Mouse (Mus musculus) lung, postnatal 0 days (tissue): ENCODE data around the gene Pde6d. TPM values are rescaled to one million over a fixed set of nuclear protein-coding genes. Genes with fewer than 3 reads are reported as not detected.

Experiments
- ATAC-seq: fragments of 200-750 bp; cut with Nextera tagmentation; 2 replicates; pipeline ENCODE4 v1.8.0; 2017; ENCODE audit warnings: moderate library complexity
- DNase-seq: peaks from one replicate; pipeline ENCODE4 v3.0.0-alpha.2; 2016; ENCODE audit warnings: low spot score
- H3K27ac ChIP-seq: fragments of 300-500 bp; sonication (generic); 2 replicates; pipeline ENCODE4 v1.5.1; 2014; ENCODE audit warnings: antibody characterized with exemption, mild to moderate bottlenecking, low read length, mixed read lengths
- H3K27me3 ChIP-seq: fragments of 300-500 bp; sonication (generic); replicated peaks from 2 replicates; pipeline ENCODE4 v1.6.1; 2014; ENCODE audit warnings: low read length, mixed read lengths; ENCODE audit not compliant: insufficient read depth
- H3K36me3 ChIP-seq: fragments of 300-500 bp; sonication (generic); 2 replicates; pipeline ENCODE4 v1.6.1; 2014; ENCODE audit warnings: low read length, mixed read lengths; ENCODE audit not compliant: insufficient read depth
- H3K4me1 ChIP-seq: fragments of 300-500 bp; sonication (generic); 2 replicates; pipeline ENCODE4 v1.6.1; 2014; ENCODE audit warnings: antibody characterized with exemption, low read depth, low read length, mixed read lengths; ENCODE audit not compliant: insufficient read depth
- H3K4me2 ChIP-seq: fragments of 300-500 bp; sonication (generic); replicated peaks from 2 replicates; pipeline ENCODE4 v1.6.1; 2014; ENCODE audit warnings: low read depth, mild to moderate bottlenecking, low read length, moderate library complexity, mixed read lengths
- H3K4me3 ChIP-seq: fragments of 300-500 bp; sonication (generic); 2 replicates; pipeline ENCODE4 v1.5.1; 2014; ENCODE audit warnings: low read depth, low read length
- H3K9ac ChIP-seq: fragments of 300-500 bp; sonication (generic); replicated peaks from 2 replicates; pipeline ENCODE4 v1.6.1; 2014; ENCODE audit warnings: low read depth, mild to moderate bottlenecking
- H3K9me3 ChIP-seq: fragments of 300-500 bp; sonication (generic); 2 replicates; pipeline ENCODE4 v1.6.1; 2016; ENCODE audit warnings: low read length, mixed read lengths
- CTCF ChIP-seq: IDR thresholded peaks from 2 replicates; pipeline ENCODE4 v1.5.1; 2016; ENCODE audit warnings: antibody characterized with exemption, mild to moderate bottlenecking
- EP300 ChIP-seq: IDR thresholded peaks from 2 replicates; pipeline ENCODE4 v1.6.1; 2016; ENCODE audit warnings: antibody characterized with exemption, mild to moderate bottlenecking, control low read depth
- WGBS: fragments of 180-500 bp; shearing (Covaris S2); extraction: QIAGEN DNeasy Blood & Tissue Kit; methylation state at CpG from one replicate; pipeline ENCODE4 v1.1.7; 2014; 5-methylcytosine and 5-hydroxymethylcytosine counted together
- polyA plus RNA-seq: library from polyadenylated mRNA; unstranded; fragments of >200 nt; fragmentation: Nextera tagmentation; extraction: Ambion mirVana; gene quantifications from 2 replicates; pipeline ENCODE4 v1.2.1, GENCODE M21; 2015

Pde6d gene
- 43.4 and 50.4 TPM in 2 replicates for polyA plus RNA-seq

DNA sequence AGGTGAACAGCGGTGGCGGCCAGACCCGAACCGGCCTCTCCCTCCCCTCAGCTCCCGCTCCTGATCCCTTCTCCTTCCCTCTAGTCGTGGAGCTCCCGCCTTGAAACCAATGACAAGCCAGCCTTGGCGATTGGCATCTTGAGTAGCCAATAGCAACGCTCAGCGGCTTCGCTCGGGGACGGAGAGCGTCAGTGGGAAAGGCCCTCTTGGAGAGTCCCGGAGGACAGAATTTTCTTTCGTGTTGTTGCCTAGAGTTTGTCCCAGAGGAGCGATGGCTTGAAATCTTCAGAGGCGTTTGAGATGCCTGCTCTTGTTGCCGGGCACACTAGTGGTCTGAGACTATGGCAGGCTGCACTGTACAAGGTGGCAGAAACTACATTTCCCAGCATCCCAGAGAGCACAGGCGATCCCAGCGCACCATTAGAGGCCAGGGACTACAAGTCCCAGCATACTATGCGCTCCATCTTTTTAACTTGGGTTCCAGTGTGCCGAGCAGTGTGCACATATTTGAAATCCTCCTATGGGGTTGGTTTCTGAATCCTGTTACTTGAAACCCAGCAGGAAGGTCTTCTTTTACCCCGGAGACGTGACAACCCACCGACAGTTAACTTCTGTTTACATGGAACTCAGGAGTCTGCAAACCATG is at the start of gene Pde6d, which contains the start of gene Cops7b:
Gene Pde6d, minus strand, starts transcription at position 179 of the 646 bp plus-strand sequence.
Gene Cops7b, plus strand, starts transcription at position 454 of the 646 bp plus-strand sequence.
- no peaks in the 10 kb centered on the region for H3K9me3 ChIP-seq
- TF ChIP-seq EP300 (no peak), CTCF (no peak)
- ATAC-seq (peak; percentile 98), DNase-seq (peak; percentile 97)
- H3K4me1 ChIP-seq = peaks cover 7% of the 10 kb centered on the region; the same call in 1 of the 2 replicates
- peak within 1 kb of the TSS; percentile 81 for H3K4me2 ChIP-seq
- peak within 1 kb of the TSS; percentile 65 for H3K9ac ChIP-seq
- H3K36me3 ChIP-seq = no peaks in the 10 kb centered on the region
- no peaks in the 10 kb centered on the region for H3K27me3 ChIP-seq
- WGBS = under 1% methylated on average over 26 of the region's 26 CpGs
- H3K27ac ChIP-seq = peak within 1 kb of the TSS; percentile 40; the same call in 1 of the 2 replicates
- peak within 1 kb of the TSS; percentile 78 for H3K4me3 ChIP-seq

DNA sequence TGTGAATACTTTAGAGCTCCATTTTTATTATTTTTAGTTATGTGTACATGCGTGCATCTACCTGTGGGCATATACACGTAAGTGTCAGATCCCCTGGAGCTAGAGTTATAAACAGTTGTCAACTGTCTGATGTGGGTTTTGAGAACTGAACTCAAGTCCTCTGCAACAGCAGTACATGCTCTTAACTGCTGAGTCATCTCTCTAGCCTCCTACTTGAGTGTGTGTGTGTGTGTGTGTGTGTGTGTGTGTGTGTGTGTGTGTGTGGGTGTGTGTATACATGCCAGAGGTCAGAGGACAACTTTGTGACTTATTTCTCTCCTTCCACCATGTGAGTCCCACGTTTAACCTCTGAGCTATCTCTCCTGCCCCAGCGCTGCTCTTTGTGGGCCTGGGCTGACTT is 48.1 kb upstream of the Pde6d start:
- no peak overlapping the region for H3K4me3 ChIP-seq
- H3K27me3 ChIP-seq = no peaks in the 10 kb centered on the region
- no peak overlapping the region for H3K9ac ChIP-seq
- no peak for ATAC-seq
- H3K4me1 ChIP-seq = no peaks in the 10 kb centered on the region
- no peaks in the 10 kb centered on the region for H3K9me3 ChIP-seq
- WGBS = 72% methylated on average over 4 of the region's 4 CpGs
- TF ChIP-seq CTCF (no peak), EP300 (no peak)
- DNase-seq = no peak
- no peaks in the 10 kb centered on the region for H3K36me3 ChIP-seq
- no peak overlapping the region for H3K27ac ChIP-seq
- H3K4me2 ChIP-seq = no peak overlapping the region

DNA sequence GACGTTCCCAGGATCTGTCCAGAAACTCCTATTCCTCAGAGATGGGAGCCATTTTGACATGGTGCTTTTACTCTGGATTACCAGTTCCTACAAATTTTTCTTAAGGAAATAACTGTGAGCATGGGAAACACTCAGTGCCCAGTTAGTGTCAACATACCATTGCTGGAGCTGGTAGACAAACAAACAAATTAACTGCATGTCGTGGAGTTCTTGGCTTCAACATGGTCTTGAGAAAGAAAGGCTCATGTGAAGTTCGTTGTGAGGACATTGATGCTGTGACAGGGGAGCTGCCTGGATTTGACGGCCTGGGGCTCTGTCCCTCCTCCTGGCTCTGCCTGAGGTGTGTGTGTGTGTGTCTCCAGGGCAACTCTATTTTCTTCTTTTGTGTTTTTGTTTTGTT is 47.5 kb upstream of the Pde6d start:
- DNase-seq (peak; percentile 29), ATAC-seq (no peak; the same call in 1 of the 2 replicates)
- Histone ChIP-seq H3K27ac (no peak overlapping the region), H3K4me1 (no peaks in the 10 kb centered on the region), H3K27me3 (no peaks in the 10 kb centered on the region), H3K4me3 (no peak overlapping the region), H3K36me3 (no peaks in the 10 kb centered on the region), H3K9ac (no peak overlapping the region), H3K4me2 (no peak overlapping the region), H3K9me3 (no peaks in the 10 kb centered on the region)
- no peak for TF ChIP-seq CTCF
- no peak for TF ChIP-seq EP300
- WGBS = 35% methylated on average over 4 of the region's 4 CpGs

DNA sequence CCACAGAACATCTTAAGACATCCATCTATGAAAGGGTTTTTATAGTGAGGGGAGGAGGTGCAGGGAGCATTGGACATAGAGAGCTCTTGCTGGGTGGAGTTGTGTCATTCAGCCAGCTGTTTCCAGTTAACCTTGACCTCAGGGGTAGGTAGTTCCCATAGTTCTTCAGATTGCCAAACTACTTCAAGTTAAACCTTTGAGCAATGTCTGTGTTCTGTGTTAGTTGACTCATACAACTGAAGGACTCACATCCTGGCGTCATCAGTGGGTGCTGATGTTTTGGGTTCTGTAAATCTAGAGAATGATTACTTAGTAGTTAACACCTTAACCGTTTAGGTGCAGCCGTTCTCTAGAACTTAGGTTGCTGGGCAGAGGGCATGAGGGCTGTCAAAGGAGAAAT is 45.8 kb upstream of the Pde6d start:
- ATAC-seq = peak; percentile 21; the same call in 1 of the 2 replicates
- no peaks in the 10 kb centered on the region for H3K36me3 ChIP-seq
- no peaks in the 10 kb centered on the region for H3K9me3 ChIP-seq
- no peak overlapping the region for H3K4me3 ChIP-seq
- 56% methylated on average over 3 of the region's 3 CpGs for WGBS
- no peak overlapping the region for H3K9ac ChIP-seq
- peak; percentile 23 for DNase-seq
- H3K27ac ChIP-seq = no peak overlapping the region
- TF ChIP-seq CTCF (no peak), EP300 (no peak)
- H3K4me2 ChIP-seq = no peak overlapping the region
- H3K27me3 ChIP-seq = no peaks in the 10 kb centered on the region
- no peaks in the 10 kb centered on the region for H3K4me1 ChIP-seq

DNA sequence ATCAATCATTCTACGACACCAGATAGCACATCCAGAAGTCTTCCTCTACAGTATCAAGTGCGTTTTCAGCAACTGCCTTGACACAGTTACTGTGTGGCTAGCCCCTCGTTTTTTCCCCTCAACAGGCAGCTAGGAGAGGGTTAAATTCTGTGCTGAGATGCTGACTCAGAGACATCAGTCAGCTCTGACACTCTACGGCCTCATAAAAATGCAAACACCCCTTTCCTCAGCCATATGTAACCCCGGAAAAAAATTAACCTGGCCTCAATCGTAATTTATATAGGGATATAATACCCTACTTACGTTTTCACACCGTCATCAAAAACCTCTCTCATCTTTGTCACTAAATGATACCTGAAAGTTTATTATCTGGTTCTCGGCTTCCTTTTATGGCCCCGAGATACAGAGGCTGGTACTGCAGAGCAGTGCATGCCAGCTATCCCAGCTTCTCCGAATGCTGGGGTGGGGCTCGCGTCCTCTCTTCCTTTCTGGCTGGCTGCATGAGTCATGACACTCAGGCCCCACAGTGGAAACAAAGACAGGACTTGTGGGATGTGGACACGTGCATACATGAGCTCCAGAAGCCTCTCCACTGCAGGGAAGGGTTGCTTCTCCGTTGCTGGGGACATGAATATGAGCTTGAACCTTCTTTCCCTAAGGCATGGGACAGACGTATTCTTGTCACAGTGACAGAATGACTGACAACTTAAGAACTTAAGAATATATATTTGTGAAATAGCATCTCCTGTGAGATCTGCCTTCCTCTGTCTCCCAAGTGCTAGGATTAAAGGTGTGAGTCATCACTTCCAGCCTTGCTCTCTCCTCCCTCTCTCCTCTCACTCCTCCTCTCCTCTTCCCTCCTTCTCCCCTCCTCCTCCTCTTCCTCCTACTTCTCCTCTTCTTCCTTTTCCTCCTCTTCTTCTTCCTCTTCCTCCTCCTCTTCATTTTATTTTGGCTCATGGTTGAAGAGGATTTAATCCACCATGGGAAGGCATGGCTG is 40.9 kb upstream of the Pde6d start:
- no peak for TF ChIP-seq CTCF
- no peak for TF ChIP-seq EP300
- no peak overlapping the region for H3K4me3 ChIP-seq
- no peaks in the 10 kb centered on the region for H3K27me3 ChIP-seq
- peak; percentile 52 for DNase-seq
- H3K4me1 ChIP-seq = no peaks in the 10 kb centered on the region
- H3K27ac ChIP-seq = no peak overlapping the region
- no peak overlapping the region for H3K4me2 ChIP-seq
- peak; percentile 62 for ATAC-seq
- 43% methylated on average over 16 of the region's 16 CpGs for WGBS
- no peaks in the 10 kb centered on the region for H3K9me3 ChIP-seq
- no peak overlapping the region for H3K9ac ChIP-seq
- no peaks in the 10 kb centered on the region for H3K36me3 ChIP-seq

DNA sequence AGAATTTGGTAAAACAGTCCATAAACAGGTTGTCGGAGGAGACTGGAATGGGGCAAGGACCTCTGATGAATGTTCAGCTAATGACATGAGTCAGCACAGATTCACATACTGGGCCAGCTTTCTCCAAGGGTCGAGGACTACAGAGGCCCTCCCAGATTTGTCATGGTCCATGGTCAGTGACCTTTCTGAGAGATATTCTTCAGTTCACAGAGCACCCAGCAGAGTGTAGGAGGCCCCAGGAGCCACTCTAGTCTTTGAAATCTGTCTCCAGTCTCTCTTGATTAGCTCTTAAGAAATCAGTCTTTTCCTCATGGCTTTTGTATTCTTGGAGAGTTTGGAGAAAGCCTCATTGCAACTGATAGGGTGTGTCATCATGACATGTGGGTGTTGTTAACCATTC is 39.9 kb upstream of the Pde6d start:
- 75% methylated on average over 2 of the region's 2 CpGs for WGBS

More for the DNA sequence above, 39.9 kb upstream of the Pde6d start:
- DNase-seq (no peak), ATAC-seq (no peak)
- Histone ChIP-seq H3K36me3 (no peaks in the 10 kb centered on the region), H3K4me3 (no peak overlapping the region), H3K9ac (no peak overlapping the region), H3K4me2 (no peak overlapping the region), H3K4me1 (no peaks in the 10 kb centered on the region), H3K9me3 (no peaks in the 10 kb centered on the region), H3K27me3 (no peaks in the 10 kb centered on the region), H3K27ac (no peak overlapping the region)
- TF ChIP-seq EP300 (no peak), CTCF (no peak)
